Mouse (Mus musculus): Measurements from ENCODE around the gene Grem1. TPM values are rescaled to one million over a fixed set of nuclear protein-coding genes. Genes with fewer than 3 reads are reported as not detected.

Grem1 gene
- polyA plus RNA-seq, 1 experiment from 2014 or later = 1.4 TPM

DNA sequence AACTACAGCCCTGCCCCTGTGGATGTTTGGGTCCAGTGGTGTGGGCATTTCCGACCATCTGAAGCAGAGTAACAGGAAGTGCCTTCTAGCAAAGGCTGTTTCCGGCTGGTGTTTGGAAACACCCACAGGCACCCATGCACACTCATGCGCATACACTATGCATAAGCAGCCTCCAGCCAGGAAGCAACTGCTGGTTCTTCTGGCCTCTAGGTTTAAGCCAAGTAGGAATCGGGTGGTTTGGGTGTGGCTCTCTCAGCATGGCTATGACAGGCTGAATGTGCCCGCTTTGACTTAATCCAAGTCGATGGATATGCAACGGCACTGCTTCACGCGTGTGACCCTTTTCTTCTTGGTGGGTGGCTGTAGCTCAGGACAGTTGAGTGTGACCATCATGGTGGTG is 9.1 kb downstream of the Grem1 start:
- WGBS = 91% methylated on average over 9 of the region's 9 CpGs
- Histone ChIP-seq H3K4me2 (replicated peaks) (no peak overlapping the region), H3K4me1 (no peaks in the 10 kb centered on the region), H3K4me3 (no peak overlapping the region), H3K9ac (no peak overlapping the region), H3K27ac (no peak overlapping the region), H3K9me3 (replicated peaks) (no peaks in the 10 kb centered on the region), H3K36me3 (no peaks in the 10 kb centered on the region), H3K27me3 (0 out of 2 replicates have a peak, but pooled peaks cover 3% of the 10 kb centered on the region)
- no peak for ATAC-seq (ENCODE audit: low FRiP score)

DNA sequence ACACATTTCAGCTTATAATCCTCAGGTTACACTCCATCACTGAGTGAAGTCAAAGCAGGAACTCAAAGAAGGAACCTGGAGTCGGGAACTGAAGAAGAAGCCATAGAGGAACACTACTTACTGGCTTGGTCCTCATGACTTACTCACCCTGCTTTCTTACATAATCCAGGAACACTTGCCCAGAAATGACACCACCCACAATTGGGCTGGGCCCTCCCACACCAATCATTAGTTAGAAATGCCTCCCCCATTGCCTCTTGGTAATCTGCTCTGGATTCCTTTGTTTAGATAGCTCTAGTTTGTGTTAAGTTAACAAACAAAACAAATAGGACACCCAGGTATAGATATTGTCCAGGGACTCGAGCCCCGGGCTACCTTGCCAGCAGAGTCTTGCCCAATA is 29.9 kb downstream of the Grem1 start:
- 91% methylated on average over 3 of the region's 3 CpGs for WGBS
- Histone ChIP-seq H3K36me3 (no peaks in the 10 kb centered on the region), H3K27ac (no peak overlapping the region), H3K9me3 (replicated peaks) (no peaks in the 10 kb centered on the region), H3K4me2 (replicated peaks) (no peak overlapping the region), H3K4me1 (no peaks in the 10 kb centered on the region), H3K9ac (no peak overlapping the region), H3K27me3 (no peaks in the 10 kb centered on the region), H3K4me3 (no peak overlapping the region)
- ATAC-seq (ENCODE audit: low FRiP score) = no peak

DNA sequence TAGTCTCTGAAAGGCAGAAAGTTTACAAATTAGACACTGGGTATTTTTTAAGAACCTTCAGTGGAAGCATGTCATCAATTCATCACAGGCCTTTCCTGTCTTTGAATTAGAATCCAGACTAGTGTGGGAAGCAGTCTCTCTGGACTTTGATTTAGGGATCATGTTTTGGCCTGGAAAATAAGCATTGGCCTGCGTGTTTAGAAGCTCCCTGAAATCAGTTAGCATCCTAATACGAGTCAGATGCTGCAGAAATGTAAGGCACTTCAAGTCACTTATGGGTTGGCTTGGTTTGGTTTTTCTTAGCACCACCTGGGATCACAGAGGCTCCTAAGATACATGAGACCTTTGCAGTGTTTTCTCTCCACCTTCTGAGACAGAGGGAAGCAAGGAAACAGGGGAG is 43.6 kb downstream of the Grem1 start:
- ATAC-seq (ENCODE audit: low FRiP score) = no peak

DNA sequence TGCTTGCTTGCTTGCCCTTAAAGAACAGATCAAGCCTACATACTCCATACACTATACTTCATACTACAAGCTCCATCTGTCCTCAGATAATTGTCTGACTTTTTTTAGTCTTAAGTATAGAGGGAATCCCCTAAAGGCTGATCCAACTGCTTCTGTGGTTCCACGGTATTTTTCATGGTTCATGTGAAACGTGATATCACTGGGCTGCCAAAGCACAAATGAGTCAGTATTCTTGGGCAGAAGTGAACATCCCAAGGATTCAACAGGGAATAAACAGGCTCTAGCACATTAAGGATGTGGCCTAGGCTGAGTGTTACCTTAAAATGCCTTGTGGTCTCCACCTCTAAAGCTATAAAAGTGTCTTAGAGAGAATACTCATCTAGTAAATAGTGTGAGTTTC is 45.0 kb downstream of the Grem1 start:
- H3K27me3 ChIP-seq = no peaks in the 10 kb centered on the region
- no peak overlapping the region for H3K9ac ChIP-seq
- no peak overlapping the region for H3K4me2 ChIP-seq (replicated peaks)
- 0 out of 2 replicates have a peak, but pooled peaks cover 2% of the 10 kb centered on the region for H3K9me3 ChIP-seq (replicated peaks)
- H3K36me3 ChIP-seq = no peaks in the 10 kb centered on the region
- H3K4me3 ChIP-seq = no peak overlapping the region
- no peak overlapping the region for H3K27ac ChIP-seq
- no peaks in the 10 kb centered on the region for H3K4me1 ChIP-seq
- no peak for ATAC-seq (ENCODE audit: low FRiP score)
- WGBS = 71% methylated on average over 2 of the region's 2 CpGs

More for the DNA sequence above, 43.6 kb downstream of the Grem1 start:
- Histone ChIP-seq H3K4me2 (replicated peaks) (no peak overlapping the region), H3K4me1 (no peaks in the 10 kb centered on the region), H3K27ac (no peak overlapping the region), H3K9ac (no peak overlapping the region), H3K27me3 (no peaks in the 10 kb centered on the region), H3K9me3 (replicated peaks) (no peaks in the 10 kb centered on the region), H3K36me3 (no peaks in the 10 kb centered on the region), H3K4me3 (no peak overlapping the region)
- 57% methylated on average over 2 of the region's 2 CpGs for WGBS

DNA sequence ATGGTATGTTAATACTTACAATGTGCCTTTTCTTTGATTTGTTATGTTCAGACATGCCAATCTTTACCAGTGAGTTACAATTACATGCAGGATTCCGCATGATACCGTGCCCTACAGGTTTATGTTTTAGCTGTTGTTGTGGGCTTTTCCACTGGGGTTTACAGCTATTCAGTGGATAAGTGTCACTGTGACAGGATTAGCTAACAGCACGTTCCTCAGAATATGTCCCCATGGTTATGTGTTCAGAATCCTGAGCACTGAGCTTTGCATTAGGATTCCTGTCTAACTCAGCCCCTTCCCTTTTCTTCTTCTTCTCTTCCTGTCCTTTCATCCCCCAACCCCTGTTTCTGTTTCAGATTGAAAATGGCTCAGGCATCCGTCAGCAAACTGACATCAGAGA is 50.9 kb downstream of the Grem1 start:
- H3K4me1 ChIP-seq = no peaks in the 10 kb centered on the region

DNA sequence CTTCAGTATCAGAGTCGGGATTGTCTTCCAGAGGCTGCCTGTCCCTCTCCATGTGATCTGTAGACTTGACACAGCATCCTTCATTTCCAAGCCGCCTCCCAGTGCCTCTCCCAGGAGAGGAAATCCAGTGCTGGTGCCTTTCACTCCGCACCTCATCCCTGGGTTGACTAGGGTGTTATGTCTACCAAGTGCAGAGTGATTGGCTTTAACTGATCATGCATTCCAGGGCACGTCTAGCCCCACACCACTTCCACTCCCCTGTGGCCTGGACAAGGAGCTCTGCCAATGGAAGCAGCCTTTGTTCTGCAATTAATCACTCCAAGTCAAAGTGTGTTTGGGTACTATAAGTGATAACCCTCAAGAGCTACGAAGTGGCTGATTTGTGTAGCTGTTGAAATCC is 56.9 kb downstream of the Grem1 start:
- Histone ChIP-seq H3K4me3 (no peak overlapping the region), H3K9me3 (replicated peaks) (no peaks in the 10 kb centered on the region), H3K4me1 (no peaks in the 10 kb centered on the region), H3K9ac (no peak overlapping the region), H3K36me3 (no peaks in the 10 kb centered on the region), H3K27me3 (no peaks in the 10 kb centered on the region), H3K27ac (no peak overlapping the region), H3K4me2 (replicated peaks) (no peak overlapping the region)
- ATAC-seq (ENCODE audit: low FRiP score) = no peak
- 71% methylated on average over 5 of the region's 5 CpGs for WGBS

More for the DNA sequence above, 50.9 kb downstream of the Grem1 start:
- 72% methylated on average over 4 of the region's 4 CpGs for WGBS
- Histone ChIP-seq H3K27me3 (no peaks in the 10 kb centered on the region), H3K9ac (no peak overlapping the region), H3K27ac (no peak overlapping the region), H3K9me3 (replicated peaks) (0 out of 2 replicates have a peak, but pooled peaks cover 3% of the 10 kb centered on the region), H3K36me3 (no peaks in the 10 kb centered on the region), H3K4me3 (no peak overlapping the region), H3K4me2 (replicated peaks) (no peak overlapping the region)
- no peak for ATAC-seq (ENCODE audit: low FRiP score)

DNA sequence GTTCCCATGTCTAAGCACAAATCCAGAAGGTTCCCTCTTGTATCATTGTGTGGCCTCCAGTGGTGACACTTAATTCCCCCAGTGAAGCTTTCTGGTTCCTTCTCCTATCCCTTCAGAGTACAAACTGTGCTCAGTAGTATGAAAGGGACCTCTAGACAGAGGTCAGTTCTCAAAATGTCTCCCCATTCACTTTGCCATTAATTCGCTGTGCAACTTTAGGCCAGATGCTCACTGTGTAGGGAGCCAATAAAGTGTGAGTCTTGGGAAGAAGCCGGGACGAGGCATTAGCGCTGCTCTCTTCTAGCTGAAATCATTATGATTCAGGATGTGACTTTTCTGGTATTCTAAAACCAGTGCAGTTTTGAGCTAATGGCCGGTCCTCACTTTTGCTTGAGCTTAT is 61.8 kb downstream of the Grem1 start:
- ATAC-seq (ENCODE audit: low FRiP score) = no peak
- H3K27me3 ChIP-seq = no peaks in the 10 kb centered on the region
- WGBS = 89% methylated on average over 5 of the region's 5 CpGs
- no peaks in the 10 kb centered on the region for H3K9me3 ChIP-seq (replicated peaks)
- no peak overlapping the region for H3K27ac ChIP-seq
- H3K9ac ChIP-seq = no peak overlapping the region
- no peak overlapping the region for H3K4me3 ChIP-seq
- H3K36me3 ChIP-seq = no peaks in the 10 kb centered on the region
- H3K4me2 ChIP-seq (replicated peaks) = no peak overlapping the region
- no peaks in the 10 kb centered on the region for H3K4me1 ChIP-seq

DNA sequence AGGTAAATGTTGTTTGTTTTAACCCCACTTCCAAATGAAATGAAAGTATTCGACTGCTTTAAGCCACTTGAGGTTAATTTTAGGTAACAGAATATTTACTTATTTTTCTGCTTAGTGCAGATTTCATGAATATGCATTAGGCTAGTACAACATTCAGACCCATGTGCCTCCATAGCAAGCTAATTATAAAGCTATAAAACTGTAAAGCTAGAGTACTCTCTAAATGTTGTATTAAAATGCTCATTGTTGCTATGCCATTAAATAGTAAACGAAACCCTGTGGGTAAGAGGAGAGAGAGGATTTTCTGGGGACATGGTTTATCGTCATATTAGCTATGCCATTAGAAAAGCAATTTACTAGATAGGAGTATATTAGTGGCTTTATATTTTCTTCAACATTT is 62.2 kb downstream of the Grem1 start:
- H3K36me3 ChIP-seq = no peaks in the 10 kb centered on the region
- ATAC-seq (ENCODE audit: low FRiP score) = no peak
- WGBS = 78% methylated on average over 3 of the region's 3 CpGs
- no peaks in the 10 kb centered on the region for H3K9me3 ChIP-seq (replicated peaks)
- no peaks in the 10 kb centered on the region for H3K4me1 ChIP-seq
- no peak overlapping the region for H3K4me2 ChIP-seq (replicated peaks)
- no peak overlapping the region for H3K9ac ChIP-seq
- no peak overlapping the region for H3K27ac ChIP-seq
- no peak overlapping the region for H3K4me3 ChIP-seq
- H3K27me3 ChIP-seq = no peaks in the 10 kb centered on the region

Other genes starting within 250 kb of the Grem1 start
- gene Scg5, start 70.5 kb upstream of the Grem1 start, polyA plus RNA-seq (2016; fragmentation: Nextera tagmentation; extraction: Ambion mirVana) = 74.5 and 80.9 TPM in 2 replicates
- gene Arhgap11a, start 90.0 kb upstream of the Grem1 start, polyA plus RNA-seq (2016; fragmentation: Nextera tagmentation; extraction: Ambion mirVana) = 40.0 and 42.7 TPM in 2 replicates